Mouse (Mus musculus) spleen, postnatal 4 days (tissue): ENCODE measurements around the gene Rabep1.
"Not testable (repeated sequence)": the region's sequence is repeated elsewhere in the genome, so short reads cannot be mapped to it uniquely, and the experiment has no call there.

ENCODE experiments used
- DNase-seq, 2 experiments: peaks; one replicate each; pipeline ENCODE4 v3.0.0; 2022; ENCODE audit warnings: low spot score in 2 of 2

Rabep1 gene

GRCm38 (mm10) chr11:70882905-70883430 lies 38.4 kb downstream of the Rabep1 start:
- no peak for DNase-seq

- no peak for DNase-seq
Measured at GRCm38 (mm10) chr11:70890643-70891042, 46.1 kb downstream of the Rabep1 start.

- no peak for DNase-seq
Measured at GRCm38 (mm10) chr11:70891616-70892015, 47.0 kb downstream of the Rabep1 start.

DNA sequence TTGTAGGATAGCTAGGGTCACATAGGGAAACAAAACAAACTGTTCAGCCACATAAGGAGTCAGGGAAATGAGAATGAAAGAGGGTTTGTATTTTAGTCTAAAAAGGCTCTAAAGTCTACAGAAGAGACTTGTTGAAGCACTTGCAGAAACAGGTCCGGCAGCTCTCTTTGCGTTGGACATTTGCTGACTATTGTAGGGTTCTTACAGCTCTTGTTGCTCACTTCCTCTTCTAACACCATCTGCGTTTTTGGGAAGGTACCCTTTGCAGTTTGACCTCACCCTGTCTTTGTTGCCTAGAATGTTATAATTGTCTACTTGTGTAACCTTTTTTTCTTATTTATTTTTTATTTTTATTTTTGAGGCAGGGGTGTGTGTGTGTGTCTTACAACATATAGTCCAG lies 53.1 kb downstream of the Rabep1 start:
- no peak for DNase-seq

- not testable (repeated sequence) for DNase-seq
Measured at GRCm38 (mm10) chr11:70898182-70898581, 53.6 kb downstream of the Rabep1 start.

DNA sequence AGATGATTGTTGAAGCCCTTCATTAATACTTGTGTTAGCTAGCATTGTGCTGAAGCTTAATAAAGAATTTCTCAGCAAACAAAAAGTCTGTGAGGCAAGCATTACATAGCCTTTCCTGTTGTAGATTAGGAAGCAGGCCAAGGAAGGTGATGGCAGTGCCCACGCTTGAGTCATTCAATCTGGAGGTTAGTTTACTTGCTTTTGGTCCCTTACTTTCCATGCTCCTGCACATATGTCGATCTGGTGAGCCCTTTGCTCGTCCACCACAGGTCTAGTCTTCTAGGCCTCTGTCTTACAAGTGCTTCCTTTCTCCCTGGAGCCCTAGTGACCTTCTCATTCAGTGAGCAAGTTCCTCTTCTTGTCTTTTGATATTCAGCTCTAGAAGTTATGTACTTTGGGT lies 62.1 kb downstream of the Rabep1 start:
- DNase-seq = no peak

GRCm38 (mm10) chr11:70911323-70911722 lies 66.7 kb downstream of the Rabep1 start:
- no peak for DNase-seq

DNA sequence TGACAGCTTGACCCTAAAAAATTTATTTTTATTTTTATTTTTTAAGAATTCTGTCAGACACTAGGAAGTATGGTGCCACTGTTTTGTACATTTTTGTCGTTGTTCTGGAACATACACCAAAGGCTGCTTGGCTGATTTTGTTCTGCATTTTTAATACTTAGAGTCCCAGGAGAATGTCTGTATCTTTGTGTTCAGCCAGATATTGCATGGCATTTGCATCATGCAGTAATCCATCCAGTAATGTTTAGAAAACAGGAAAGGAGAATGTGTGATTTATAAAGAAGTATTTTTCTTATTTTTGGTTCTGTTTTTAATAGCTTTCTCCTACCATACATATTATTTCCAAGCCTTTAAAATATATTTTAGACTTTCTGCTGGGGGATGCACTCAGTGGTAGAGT lies 67.3 kb downstream of the Rabep1 start:
- DNase-seq = no peak

DNA sequence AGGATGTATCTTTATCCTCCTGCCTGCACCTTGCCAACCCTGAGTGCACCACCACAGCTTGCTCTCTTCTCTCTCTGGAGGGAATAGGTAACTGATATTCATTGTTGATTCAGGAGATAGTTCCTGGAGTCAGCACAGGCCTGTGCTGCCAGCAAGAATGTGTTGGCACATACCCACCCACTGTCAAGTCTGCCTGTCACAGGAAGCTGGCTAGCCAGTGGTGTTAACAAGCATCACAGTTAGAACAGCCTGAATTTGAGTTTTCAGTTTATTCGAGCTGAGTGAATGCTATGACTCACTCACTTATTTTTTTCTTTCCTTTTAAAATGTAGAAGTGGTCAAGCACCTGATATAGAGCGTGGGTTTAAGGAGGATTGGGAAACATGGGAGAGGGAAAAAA lies 73.3 kb downstream of the Rabep1 start:
- no peak for DNase-seq

GRCm38 (mm10) chr11:70919524-70919923 lies 74.9 kb downstream of the Rabep1 start:
- no peak for DNase-seq

- no peak for DNase-seq
Measured at GRCm38 (mm10) chr11:70931461-70931860, 86.9 kb downstream of the Rabep1 start.

GRCm38 (mm10) chr11:70935316-70935715 lies 90.7 kb downstream of the Rabep1 start:
- DNase-seq = no peak

DNA sequence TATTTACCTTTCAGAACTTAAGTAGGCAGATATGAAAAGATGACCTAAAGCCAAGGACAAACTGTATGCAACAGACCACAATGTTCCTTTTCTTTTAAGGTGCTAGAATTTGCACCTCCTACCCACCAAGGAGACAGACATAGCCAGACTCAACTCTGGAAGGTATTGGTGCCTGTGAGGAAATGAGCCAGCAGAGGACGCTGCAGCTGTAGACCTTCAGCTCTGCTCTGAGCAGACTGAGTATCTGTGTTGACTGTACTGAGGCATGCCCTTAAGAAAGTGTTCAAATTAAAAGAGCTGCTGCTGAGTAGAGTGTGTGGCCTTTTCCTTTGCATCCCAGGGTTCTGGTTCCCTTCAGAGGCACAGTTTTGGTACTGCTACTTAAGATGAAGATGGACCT lies 98.0 kb downstream of the Rabep1 start:
- DNase-seq = no peak

- no peak for DNase-seq
Measured at GRCm38 (mm10) chr11:70943651-70944050, 99.1 kb downstream of the Rabep1 start.

- no peak for DNase-seq
Measured at GRCm38 (mm10) chr11:70944935-70945817, 100.6 kb downstream of the Rabep1 start.

GRCm38 (mm10) chr11:70954711-70955110 lies 110.1 kb downstream of the Rabep1 start:
- no peak for DNase-seq

DNA sequence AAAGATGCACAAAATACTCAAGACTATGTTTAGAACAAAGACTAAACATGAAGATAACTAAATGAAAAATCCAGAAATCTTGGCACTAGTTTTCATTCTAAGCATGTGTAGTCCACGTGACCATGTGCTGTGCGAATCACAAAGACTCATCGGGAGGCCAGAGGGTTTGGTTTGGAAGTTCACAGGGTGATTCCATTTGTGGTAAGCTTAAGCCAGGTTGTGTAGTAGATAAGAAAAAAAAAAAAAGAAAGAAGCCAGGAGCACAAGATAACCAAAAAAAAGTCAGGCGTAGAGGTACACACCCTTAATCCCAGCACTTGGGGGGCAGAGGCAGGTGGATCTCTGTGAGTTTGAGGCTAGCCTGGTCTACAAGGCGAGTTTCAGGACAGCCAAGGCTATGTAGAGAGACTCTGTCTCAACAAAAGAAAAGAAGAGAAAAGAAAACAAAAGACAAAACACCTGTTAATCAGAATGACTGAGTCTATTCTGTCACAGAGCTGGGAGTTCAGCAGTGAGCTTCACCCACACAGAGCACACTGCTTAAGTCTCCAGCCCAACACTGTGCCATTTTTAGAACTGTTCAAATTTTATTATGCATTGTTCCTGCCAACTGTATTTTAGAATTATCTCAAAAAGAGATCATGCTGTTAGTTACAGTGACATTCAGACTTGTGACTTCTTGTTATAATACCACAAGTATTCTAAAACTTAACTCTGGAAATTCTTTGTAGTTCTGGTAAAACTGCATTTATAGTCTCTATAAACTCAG lies 116.4 kb downstream of the Rabep1 start:
- DNase-seq = no peak

DNA sequence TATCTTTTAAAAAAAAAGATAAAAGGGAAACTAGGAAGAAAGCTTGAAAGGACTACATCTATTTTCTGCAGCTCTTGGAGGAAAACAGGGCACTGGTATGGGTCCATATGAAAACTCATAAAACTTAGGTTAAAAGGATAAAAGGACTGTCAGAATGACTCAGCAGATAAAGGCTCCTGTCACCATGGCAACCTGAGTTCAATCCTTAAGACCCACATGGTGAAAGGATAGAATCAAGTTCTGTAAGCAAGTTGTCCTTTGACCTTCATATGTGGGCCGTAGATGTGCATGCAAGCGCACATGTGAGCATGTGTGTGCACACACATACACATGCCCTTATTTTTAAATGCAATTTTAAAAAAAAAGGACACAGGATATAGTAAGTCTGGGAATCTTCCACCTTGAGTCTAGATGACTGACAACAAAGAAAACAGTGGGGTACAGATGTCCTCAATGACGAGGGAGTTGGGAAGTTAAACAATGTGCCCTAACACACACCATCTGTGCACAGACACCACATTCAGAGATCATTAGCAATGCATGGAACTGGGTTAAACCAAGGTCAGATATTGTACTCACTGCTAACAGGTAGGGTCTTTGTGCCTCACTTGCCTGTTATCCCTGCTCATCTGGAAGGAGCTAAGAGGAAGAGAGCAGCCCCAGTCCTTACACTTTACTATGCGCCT lies 119.8 kb downstream of the Rabep1 start:
- DNase-seq = no peak

GRCm38 (mm10) chr11:70969271-70969794 lies 124.8 kb downstream of the Rabep1 start:
- no peak for DNase-seq

- DNase-seq = peak; percentile 91 to 94
Measured at GRCm38 (mm10) chr11:70969821-70970559, 125.4 kb downstream of the Rabep1 start, which contains the start of the genes Nup88 and Rpain. Gene Nup88 (minus strand): TSS chr11:70969973. Gene Rpain (plus strand): TSS chr11:70970213.
